Mouse (Mus musculus) ES-E14 (cell line): ENCODE results near the gene Zpr1.

Experiments
- CHD2 ChIP-seq: IDR thresholded peaks from 2 replicates; pipeline ENCODE4 v1.6.1; 2014; ENCODE audit warnings: mild to moderate bottlenecking, low read depth, low read length, inconsistent platforms
- HCFC1 ChIP-seq: IDR thresholded peaks from 2 replicates; pipeline ENCODE4 v1.6.1; 2012; ENCODE audit warnings: low read length, inconsistent platforms, borderline replicate concordance; ENCODE audit not compliant: insufficient read depth
- MAFK ChIP-seq: IDR thresholded peaks from 2 replicates; pipeline ENCODE4 v1.6.1; 2014; ENCODE audit warnings: mild to moderate bottlenecking, low read depth, low read length, inconsistent platforms; ENCODE audit not compliant: insufficient read depth
- ZC3H11A ChIP-seq: IDR thresholded peaks from 2 replicates; pipeline ENCODE4 v1.6.1; 2012; ENCODE audit warnings: low read depth, mild to moderate bottlenecking, inconsistent platforms, low read length, borderline replicate concordance
- ZNF384 ChIP-seq: IDR thresholded peaks from 2 replicates; pipeline ENCODE4 v1.6.1; 2012; ENCODE audit warnings: low read depth, low read length, inconsistent platforms

DNA sequence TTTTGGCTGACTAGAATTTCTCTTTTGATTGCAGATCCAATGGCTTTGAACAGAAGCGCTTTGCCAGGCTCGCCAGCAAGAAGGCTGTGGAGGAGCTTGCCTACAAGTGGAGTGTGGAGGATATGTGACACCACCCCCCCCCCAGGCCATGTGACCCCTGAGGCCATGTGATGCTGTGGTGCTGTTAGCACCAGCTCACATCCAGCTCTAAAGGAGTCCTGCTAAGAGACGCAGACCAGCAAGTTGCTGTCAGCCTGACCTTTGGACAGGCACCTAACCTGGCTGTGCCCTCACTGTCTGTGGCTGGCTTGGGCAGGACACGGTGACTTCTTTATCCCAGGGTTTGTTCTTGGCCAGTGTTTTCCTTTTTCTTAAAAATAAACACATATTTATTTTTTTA lies 25.5 kb downstream of the Zpr1 start:
- TF ChIP-seq MAFK (no peak), CHD2 (no peak), ZC3H11A (no peak), HCFC1 (no peak), ZNF384 (no peak)
